Mouse (Mus musculus) gastrocnemius, adult 2 months (tissue): ENCODE data around the gene Slc35f6. TPM values are rescaled to one million over a fixed set of nuclear protein-coding genes. Genes with fewer than 3 reads are reported as not detected.
"Not testable (repeated sequence)": the region's sequence is repeated elsewhere in the genome, so short reads cannot be mapped to it uniquely, and the experiment has no call there.

Experiments
- DNase-seq: peaks from one replicate; pipeline ENCODE4 v3.0.0; 2022
- H3K27ac ChIP-seq: fragments of 200-600 bp; 2 replicates; pipeline ENCODE4 v1.8.1; 2022; ENCODE audit warnings: mild to moderate bottlenecking
- H3K4me3 ChIP-seq: fragments of 200-600 bp; 2 replicates; pipeline ENCODE4 v1.8.1; 2022; ENCODE audit warnings: mild to moderate bottlenecking, moderate library complexity
- CTCF ChIP-seq: fragments of 200-600 bp; IDR thresholded peaks from 2 replicates; pipeline ENCODE4 v1.8.1; 2022; ENCODE audit warnings: antibody characterized with exemption, mild to moderate bottlenecking, moderate library complexity
- intact Hi-C: fragments of 180-260 bp; cut with DNase I; formaldehyde crosslinking; loops from one replicate; pipeline ENCODE4 v1.15.1; 2025
- total RNA-seq, 2 experiments: library from RNA; stranded (reverse); gene quantifications; 2 replicates each; pipeline ENCODE4 v1.2.3; 2021

Gene Slc35f6
- total RNA-seq, 2 experiments from 2014 or later: 12.7 to 14.2 TPM

DNA sequence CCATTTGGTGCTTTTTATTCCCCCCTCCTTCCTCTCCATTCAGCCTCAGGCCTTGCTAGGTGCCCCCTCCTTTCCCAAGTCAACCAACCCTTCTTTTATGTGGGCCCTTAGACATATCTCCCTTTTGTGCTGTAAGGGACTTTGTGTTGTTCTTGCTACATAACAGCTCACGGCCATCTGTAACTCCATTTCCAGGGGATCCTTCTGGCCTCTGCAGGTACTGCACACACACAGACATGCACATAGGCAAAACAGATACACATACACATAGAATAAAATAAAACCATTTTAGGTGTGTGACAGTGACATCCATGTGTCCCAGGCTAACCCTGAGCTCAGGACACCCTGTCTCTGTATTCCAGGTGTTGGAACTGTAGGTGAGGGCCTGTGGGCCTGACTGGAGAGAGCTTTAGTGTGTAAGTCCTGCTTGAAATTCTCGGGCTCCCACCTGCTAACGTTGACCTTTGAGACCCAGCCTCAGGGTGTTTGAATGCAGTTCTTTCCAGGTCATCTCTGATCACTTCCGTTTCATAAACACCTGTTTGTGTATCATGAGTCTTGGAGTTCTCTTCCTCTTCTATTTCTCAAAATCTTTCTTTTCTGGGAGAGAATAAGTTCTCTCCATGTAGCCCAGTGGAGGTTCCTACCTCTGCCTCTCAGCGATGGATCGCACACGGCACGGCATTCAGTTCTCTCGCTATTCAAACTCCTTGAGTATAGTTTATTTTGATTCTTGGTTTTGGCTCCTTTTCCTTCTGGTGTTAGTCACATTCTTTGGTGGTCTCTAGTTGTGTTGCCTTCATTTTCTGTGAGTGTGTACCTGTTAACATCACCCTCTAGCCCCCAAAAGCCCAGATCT, 21.1 kb downstream of the Slc35f6 start:
- no peak for DNase-seq
- TF ChIP-seq CTCF: no peak
- Histone ChIP-seq H3K27ac (no peak overlapping the region), H3K4me3 (no peak overlapping the region)
- intact Hi-C loops: no loop called here

DNA sequence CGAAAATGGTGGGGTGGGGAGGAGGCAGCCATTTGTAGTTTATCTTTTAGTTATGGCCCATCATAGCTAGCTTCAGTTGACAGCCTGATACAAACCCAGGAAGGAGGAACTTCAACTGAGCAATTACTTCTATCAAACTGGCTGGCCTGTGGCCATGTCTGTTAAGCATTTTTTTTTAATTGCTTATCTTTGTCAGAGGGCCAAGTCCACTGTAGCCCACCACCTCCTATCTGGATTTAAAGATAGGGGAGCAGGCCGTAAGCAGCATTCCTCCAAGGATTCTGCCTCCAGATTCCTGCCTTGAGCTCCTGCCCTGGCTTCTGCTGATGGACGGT, 21.7 kb downstream of the Slc35f6 start:
- no peak overlapping the region for H3K4me3 ChIP-seq
- no peak for DNase-seq
- intact Hi-C loops: no loop called here
- TF ChIP-seq CTCF: no peak
- H3K27ac ChIP-seq: no peak overlapping the region

DNA sequence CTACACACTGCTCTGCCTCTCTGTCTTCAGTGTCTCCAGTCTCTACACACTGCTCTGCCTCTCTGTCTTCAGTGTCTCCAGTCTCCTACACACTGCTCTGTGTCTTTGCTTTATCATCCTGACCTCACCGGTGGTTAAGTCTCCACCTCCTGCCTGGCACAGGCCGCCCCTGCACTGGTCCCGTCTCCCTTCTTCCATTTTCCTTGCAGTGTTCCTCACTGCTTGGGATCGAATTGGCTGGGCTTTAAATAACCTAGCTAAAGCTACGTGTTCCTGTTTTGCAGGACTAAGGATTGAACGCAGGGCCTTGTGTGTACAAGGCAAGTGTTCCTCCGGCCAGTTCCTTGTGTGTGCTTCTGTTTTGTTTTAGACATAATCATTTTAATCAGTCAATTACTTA, 22.4 kb downstream of the Slc35f6 start:
- intact Hi-C loops: no loop called here
- H3K27ac ChIP-seq: no peak overlapping the region
- no peak overlapping the region for H3K4me3 ChIP-seq
- TF ChIP-seq CTCF: no peak
- DNase-seq: no peak

DNA sequence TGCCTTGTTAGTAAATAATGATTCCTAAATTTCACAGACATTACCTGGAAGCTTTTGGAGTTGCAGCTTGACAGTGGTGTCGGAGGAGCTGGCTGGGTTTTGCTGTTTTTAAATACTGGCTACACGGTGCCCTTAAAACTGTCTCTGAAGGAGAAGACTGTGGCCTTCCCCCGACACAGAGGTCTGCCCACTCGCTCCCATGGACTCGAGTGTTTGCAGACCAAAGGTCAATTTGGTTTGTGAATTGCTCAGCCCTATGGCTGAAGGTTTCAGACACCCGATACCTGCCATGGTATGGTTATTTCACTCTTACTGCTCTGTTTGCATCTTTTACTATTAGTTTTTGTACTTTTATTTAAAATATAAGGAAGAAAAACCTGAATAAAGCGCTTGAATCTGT, 26.3 kb downstream of the Slc35f6 start:
- H3K27ac ChIP-seq: no peak overlapping the region
- intact Hi-C loops: no loop called here

DNA sequence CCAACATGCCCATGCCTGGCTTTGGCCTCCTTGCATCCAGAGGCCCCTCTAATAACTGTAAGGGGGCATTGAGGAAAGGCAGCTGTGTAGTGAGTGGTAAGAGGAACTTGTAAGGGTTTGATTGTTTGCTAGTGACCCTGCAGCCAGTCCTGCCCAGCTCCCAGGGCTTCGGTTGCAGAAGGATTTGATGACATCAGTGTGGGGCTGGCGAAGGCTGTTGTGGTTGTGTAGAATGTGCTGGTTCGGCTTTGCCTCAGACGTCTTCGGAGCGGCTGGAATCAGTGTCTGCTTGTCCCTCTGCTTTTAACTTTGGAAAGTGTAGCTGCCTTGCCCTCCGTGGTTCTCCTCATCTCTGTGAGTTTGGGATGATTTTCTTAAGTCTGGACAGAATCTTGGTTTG, 29.1 kb downstream of the Slc35f6 start:
- no peak for DNase-seq
- intact Hi-C loops: no loop called here
- H3K4me3 ChIP-seq: no peak overlapping the region
- TF ChIP-seq CTCF: no peak
- H3K27ac ChIP-seq: no peak overlapping the region

More for the DNA sequence above, 26.3 kb downstream of the Slc35f6 start:
- no peak for TF ChIP-seq CTCF
- no peak for DNase-seq
- H3K4me3 ChIP-seq: no peak overlapping the region

DNA sequence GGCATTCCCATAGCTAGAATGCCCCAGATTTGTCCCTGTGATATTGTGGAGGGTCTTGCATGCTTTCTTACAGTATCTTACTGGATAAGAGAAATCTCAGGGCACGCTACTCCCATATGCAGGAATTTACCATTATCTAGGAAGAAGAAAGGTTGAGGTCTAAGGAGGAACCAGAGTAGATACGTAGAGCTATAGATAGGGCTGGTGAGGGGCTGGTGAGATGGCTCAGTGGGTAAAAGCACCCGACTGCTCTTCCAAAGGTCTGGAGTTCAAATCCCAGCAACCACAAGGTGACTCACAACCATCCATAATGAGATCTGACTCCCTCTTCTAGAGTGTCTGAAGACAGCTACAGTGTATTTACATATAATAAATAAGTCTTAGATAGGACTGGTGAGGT, 30.3 kb downstream of the Slc35f6 start:
- H3K27ac ChIP-seq, H3K4me3 ChIP-seq, intact Hi-C loops, DNase-seq: not testable (repeated sequence)

DNA sequence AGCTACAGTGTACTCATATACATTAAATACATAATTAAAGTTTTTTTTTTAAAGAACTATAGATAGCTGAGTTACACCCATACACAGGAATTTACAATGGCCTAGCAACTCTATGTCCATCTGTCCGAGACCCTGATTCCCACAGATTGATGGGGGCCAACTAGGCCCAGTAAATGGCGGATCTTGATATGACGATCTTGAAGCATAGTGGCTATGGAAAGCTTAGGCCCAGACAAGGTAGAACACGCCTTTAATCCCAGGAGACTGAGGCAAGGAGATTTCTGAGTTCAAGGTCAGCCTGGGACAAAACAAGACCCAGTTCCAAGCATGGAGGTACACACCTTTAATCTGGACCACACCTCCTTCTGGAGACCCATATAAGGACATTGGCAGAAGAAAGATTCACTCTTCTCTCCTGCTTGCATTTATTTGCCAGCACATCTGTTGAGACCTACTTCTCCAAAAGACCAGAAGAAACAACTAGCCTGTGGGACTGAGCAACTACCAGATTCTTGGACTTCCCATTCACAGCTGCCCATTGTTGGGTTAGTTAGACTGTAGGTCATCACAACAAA, 31.1 kb downstream of the Slc35f6 start:
- intact Hi-C loops: no loop called here
- TF ChIP-seq CTCF: no peak
- Histone ChIP-seq H3K4me3 (no peak overlapping the region), H3K27ac (no peak overlapping the region)
- no peak for DNase-seq

DNA sequence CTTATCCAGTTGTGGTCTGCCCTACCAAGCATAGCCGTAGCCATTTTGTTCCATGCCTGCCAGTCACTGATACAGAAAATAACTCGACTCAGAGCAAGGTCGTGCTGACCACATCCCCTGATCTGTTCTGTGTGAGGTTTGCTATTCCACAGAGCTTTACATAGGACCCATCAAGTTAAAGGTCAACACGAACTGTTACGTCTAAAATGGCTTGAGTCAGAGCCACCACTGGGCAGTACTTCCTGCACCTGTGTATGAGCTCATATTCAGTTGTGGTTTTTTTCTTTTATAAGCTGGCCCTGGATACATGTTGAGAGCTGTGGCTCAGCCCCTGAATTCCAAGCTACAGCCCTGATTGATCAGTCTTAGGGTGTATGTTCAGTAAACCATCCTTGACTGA, 31.9 kb downstream of the Slc35f6 start:
- DNase-seq: no peak
- no peak overlapping the region for H3K27ac ChIP-seq
- TF ChIP-seq CTCF: no peak
- intact Hi-C loops: no loop called here
- no peak overlapping the region for H3K4me3 ChIP-seq

DNA sequence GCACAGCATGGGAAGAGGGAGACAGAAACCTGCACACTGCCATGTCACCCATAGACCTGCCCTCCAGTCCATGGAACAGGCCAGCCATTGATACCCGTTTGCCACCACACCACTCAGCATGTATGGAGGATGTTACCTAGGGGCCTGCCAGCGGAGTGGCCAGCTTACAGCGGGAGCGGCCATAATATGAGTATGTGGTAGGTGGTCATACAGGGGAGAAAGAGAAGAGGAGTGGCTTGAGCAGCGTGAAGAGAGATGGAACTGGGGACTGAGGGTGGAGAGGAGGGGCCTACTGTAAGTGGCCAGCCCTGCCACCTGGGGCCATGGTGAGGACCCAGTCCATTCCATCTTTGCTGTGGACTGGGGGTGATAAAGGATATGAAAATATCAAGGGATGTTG, 34.2 kb downstream of the Slc35f6 start:
- intact Hi-C loops: loop anchor here (2.0 kb wide), 1 partner anchor 165 kb away; no protein-coding TSS in a partner anchor
- Histone ChIP-seq H3K4me3 (no peak overlapping the region), H3K27ac (no peak overlapping the region)
- TF ChIP-seq CTCF: no peak
- DNase-seq: no peak

DNA sequence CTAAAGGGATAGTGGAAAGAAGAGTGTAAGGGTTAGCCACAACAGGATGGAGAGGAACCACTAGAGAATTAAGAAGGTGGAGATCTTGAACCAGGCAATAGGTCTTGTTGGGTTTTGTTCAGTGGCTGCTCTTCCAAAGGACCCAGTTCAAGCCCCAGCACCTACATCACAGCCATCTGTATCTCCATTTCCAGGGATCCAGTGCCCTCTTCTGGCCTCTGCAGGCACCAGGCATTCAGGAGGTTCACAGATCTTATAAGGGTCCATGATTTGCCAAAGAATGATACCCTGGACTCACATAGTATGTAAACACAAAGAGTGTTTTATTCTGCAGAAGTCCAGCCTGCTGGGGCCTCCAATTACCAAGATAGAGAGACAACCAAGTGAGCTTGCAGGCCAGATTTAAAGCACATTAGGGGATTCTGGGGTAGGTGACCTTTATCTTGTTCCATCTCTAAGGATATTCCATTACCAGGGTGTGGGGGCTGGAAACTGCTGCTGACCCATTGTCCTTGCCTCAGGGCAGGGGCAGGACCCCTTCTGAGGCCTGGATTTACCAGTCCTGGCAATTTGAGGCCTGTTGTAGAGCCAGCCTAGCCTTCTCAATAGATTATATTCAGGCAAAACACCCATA, 35.4 kb downstream of the Slc35f6 start:
- H3K4me3 ChIP-seq: no peak overlapping the region
- H3K27ac ChIP-seq: no peak overlapping the region
- intact Hi-C loops: no loop called here
- TF ChIP-seq CTCF: peak; percentile 52
- no peak for DNase-seq

DNA sequence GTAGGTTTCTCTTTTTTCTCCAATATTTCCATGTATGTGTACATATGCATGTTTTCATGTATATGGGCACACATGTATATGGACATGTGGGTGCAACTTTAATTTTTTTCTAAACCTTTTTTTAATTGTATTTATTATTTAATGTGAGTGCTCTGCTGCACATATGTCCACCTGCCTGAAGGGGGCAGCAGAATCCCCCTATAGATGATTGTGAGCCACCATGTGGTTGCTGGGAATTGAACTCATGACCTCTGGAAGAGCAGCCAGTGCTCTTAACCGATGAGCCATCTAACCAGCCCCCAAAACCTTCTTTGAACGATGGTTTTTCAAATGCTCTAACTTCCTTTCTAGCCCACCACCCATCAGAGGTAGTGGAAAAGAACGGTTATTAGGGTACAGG, 36.3 kb downstream of the Slc35f6 start:
- TF ChIP-seq CTCF: peak; percentile 51
- H3K27ac ChIP-seq: no peak overlapping the region
- no peak for DNase-seq
- no peak overlapping the region for H3K4me3 ChIP-seq
- intact Hi-C loops: no loop called here

DNA sequence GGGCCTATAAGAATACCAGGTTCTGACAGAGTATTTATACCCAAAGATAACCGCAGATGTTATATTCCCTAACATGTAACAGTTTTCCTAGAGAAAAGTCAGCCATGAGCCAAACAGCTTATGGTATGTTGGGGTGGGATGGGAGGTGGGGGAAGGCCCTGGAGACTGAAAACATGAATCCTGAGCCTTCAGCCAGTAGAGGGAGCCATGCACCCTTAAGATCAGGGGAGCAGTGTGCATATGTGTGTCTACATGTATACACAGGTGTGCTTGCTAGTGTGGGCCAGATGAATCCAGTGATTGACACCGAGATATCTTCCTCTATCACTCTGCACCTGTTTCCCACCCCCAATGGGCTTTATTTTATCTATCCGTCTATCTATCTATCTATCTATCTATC, 39.0 kb downstream of the Slc35f6 start:
- intact Hi-C loops: no loop called here
- no peak overlapping the region for H3K4me3 ChIP-seq
- TF ChIP-seq CTCF: peak; percentile 57
- no peak overlapping the region for H3K27ac ChIP-seq
- no peak for DNase-seq

DNA sequence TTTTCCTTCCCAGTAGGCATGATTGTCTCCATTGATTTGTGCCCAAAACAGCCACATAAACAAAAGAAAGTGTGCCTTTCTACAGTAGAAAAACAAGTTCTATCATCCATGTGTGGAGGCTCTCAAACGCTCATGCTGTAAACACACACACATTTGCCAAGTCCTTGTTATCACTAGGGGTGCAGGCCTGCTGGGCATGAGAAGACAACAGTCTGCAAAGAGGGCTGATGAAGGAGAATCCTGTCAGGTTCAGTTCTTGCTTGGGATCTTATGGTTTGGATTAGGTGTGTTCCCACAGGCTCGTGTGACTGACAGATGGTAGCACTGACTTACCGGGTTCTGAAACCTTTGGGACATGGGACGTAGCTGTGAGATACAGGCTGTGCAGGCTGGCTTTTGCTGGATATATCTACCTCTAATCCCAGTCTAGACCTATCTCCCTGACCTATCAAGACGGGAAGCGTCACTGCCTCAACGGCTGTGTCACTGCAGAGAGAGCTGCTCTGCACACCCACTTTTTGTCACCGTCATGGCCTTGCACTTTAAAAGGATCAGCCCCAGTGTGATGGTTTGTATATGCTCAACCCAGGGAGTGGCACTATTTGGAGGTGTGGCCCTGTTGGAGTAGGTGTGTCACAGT, 52.7 kb downstream of the Slc35f6 start:
- H3K27ac ChIP-seq: no peak overlapping the region
- intact Hi-C loops: loop anchor here (10.0 kb wide), 1 partner anchor 304 kb away; no protein-coding TSS in a partner anchor
- TF ChIP-seq CTCF: no peak
- H3K4me3 ChIP-seq: no peak overlapping the region
- no peak for DNase-seq

DNA sequence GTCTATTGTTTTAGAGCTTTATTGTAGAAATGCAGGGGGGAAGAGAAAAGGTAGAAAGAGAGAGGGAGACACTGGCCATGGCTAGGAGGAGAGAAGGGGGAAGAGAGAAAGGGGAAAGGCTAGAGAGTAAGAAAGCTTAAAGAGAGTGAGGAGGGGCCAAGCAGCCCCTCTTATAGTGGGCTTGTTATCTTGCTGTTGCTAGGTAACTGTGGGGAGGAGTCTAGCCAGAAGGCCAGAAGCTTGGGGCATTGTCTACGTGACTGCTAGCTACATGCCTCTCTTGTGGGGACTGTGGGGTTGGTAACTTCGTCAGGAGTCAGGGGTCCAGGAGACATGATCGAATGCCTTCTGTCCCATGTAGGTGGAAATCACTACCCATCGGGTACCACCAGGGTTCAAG, 53.6 kb downstream of the Slc35f6 start:
- intact Hi-C loops: loop anchor here (10.0 kb wide), 1 partner anchor 303 kb away; no protein-coding TSS in a partner anchor
- not testable (repeated sequence) for H3K4me3 ChIP-seq, DNase-seq, H3K27ac ChIP-seq
